In the genomic region with DNA sequence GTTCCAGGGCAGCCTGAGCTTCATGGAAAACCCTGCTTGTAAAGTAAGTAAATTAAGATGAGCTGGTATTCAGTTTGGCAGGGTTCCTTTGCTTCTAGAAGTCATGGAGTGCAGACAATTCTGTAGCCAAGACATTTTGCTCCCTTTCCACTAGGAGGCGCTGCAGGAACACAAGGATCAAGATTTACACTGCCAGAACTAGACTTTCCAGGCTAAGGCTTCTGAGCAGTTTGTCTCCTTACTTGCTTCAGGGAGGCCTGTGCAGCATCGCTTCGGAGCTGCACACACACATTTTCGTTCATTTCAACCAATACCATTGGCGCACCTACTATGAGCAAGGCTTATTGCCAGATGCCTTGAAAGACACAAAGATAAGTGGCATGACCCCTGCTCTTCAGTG, we compare ENCODE assay signal across 9 mouse cellular contexts.
DNase-seq lines count a peak whose midpoint lies in the region; ATAC-seq and TF ChIP-seq lines count a peak whose summit lies in the region.
"Had no signal": no experiment of that assay in that cellular context is flagged by ENCODE, and none has a peak within 500 bp of the region (broad histone marks: within the 10 kb centered on the region; RNA-seq: fewer than 3 reads in every experiment).

No protein-coding gene starts in this region.

- H3K27ac ChIP-seq in kidney, adult 2 months (ENCODE audit: insufficient read depth, low read depth, low read length): no peak overlapping the region
- no peak overlapping the region for H3K27ac ChIP-seq in kidney, embryonic 16.5 days (ENCODE audit: low read length)
- H3K27ac ChIP-seq in hindbrain, postnatal 0 days: no peak overlapping the region
- H3K27ac ChIP-seq: embryonic facial prominence, embryonic 12.5 days had no signal

- 35% methylated on average over 5 of the region's 5 CpGs for WGBS in kidney, adult 2 months
- WGBS in kidney, embryonic 16.5 days: 43% methylated on average over 5 of the region's 5 CpGs
- 42% methylated on average over 5 of the region's 5 CpGs for WGBS in hindbrain, postnatal 0 days

- peak; percentile 12 for DNase-seq in kidney, adult 2 months
- peak; percentile 14 for DNase-seq in adrenal gland, adult 8-10 months
- peak; percentile 75 for DNase-seq in embryo, embryonic 11 days
- DNase-seq in hindbrain, postnatal 0 days (ENCODE audit: low spot score): peak; percentile 82
- peak; percentile 40 for DNase-seq in left cerebral cortex, postnatal 4 days
- DNase-seq in ovary, postnatal 36 days (ENCODE audit: low spot score): peak; percentile 13

- H3K27me3 ChIP-seq in kidney, adult 2 months (replicated peaks; ENCODE audit: control insufficient read depth, insufficient read depth, low read length): no peaks in the 10 kb centered on the region
- H3K27me3 ChIP-seq in kidney, embryonic 16.5 days (ENCODE audit: insufficient read depth, low read length): no peaks in the 10 kb centered on the region
- no peaks in the 10 kb centered on the region for H3K27me3 ChIP-seq in hindbrain, postnatal 0 days (ENCODE audit: insufficient read depth, low read length)
- H3K27me3 ChIP-seq: embryonic facial prominence, embryonic 12.5 days had no signal

- ATAC-seq in kidney, embryonic 16.5 days (ENCODE audit: low FRiP score, low TSS enrichment): no peak
- no peak for ATAC-seq in hindbrain, postnatal 0 days
- ATAC-seq in activated CD4-positive, CD25-positive, alpha-beta regulatory T cell, adult 4 months: no peak

- H3K4me1 ChIP-seq in kidney, adult 2 months (ENCODE audit: control insufficient read depth, insufficient read depth, low read length): no peaks in the 10 kb centered on the region
- no peaks in the 10 kb centered on the region for H3K4me1 ChIP-seq in kidney, embryonic 16.5 days (ENCODE audit: insufficient read depth, low read length)
- H3K4me1 ChIP-seq in hindbrain, postnatal 0 days (ENCODE audit: insufficient read depth, low read length): no peaks in the 10 kb centered on the region
- H3K4me1 ChIP-seq: embryonic facial prominence, embryonic 12.5 days had no signal

- H3K36me3 ChIP-seq in kidney, adult 2 months (ENCODE audit: control insufficient read depth, insufficient read depth, low read length): no peaks in the 10 kb centered on the region
- H3K36me3 ChIP-seq in kidney, embryonic 16.5 days (ENCODE audit: insufficient read depth, low read length): no peaks in the 10 kb centered on the region
- no peaks in the 10 kb centered on the region for H3K36me3 ChIP-seq in hindbrain, postnatal 0 days (ENCODE audit: insufficient read depth, low read length)
- H3K36me3 ChIP-seq: embryonic facial prominence, embryonic 12.5 days had no signal

- TF ChIP-seq POLR2A in kidney, adult 2 months (IDR thresholded peaks at IDR 0.05; ENCODE audit: low read depth, low read length): no peak

- peak; percentile 46 for TF ChIP-seq CTCF in kidney, adult 2 months (conservative IDR thresholded peaks at IDR 0.05; ENCODE audit: insufficient read depth, insufficient read length, low read depth, low read length)
- peak; percentile 83 for TF ChIP-seq CTCF in hindbrain, postnatal 0 days (IDR thresholded peaks at IDR 0.05; ENCODE audit: low read depth)

- intact Hi-C loops in left cerebral cortex, postnatal 4 days (cut with DNase I): no loop called here

- H3K9me3 ChIP-seq in kidney, embryonic 16.5 days (ENCODE audit: low read length): no peaks in the 10 kb centered on the region
- no peaks in the 10 kb centered on the region for H3K9me3 ChIP-seq in hindbrain, postnatal 0 days (ENCODE audit: low read length)
- H3K9me3 ChIP-seq: embryonic facial prominence, embryonic 12.5 days had no signal

- no peak overlapping the region for H3K4me3 ChIP-seq in kidney, adult 2 months (ENCODE audit: insufficient read depth, low read depth, low read length)
- no peak overlapping the region for H3K4me3 ChIP-seq in kidney, embryonic 16.5 days (ENCODE audit: low read length)
- H3K4me3 ChIP-seq in hindbrain, postnatal 0 days (ENCODE audit: low read length): no peak overlapping the region
- H3K4me3 ChIP-seq: embryonic facial prominence, embryonic 12.5 days had no signal

- H3K9ac ChIP-seq in kidney, embryonic 16.5 days (replicated peaks; ENCODE audit: low read length): no peak overlapping the region
- no peak overlapping the region for H3K9ac ChIP-seq in hindbrain, postnatal 0 days (replicated peaks; ENCODE audit: low read length)
- H3K9ac ChIP-seq: embryonic facial prominence, embryonic 12.5 days had no signal

- no peak overlapping the region for H3K4me2 ChIP-seq in kidney, embryonic 16.5 days (replicated peaks; ENCODE audit: low read depth, low read length)
- no peak overlapping the region for H3K4me2 ChIP-seq in hindbrain, postnatal 0 days (ENCODE audit: low read depth, low read length)
- H3K4me2 ChIP-seq: embryonic facial prominence, embryonic 12.5 days had no signal

Comparison
In these comparisons a context has a peak if more than half of its experiments do, and no peak if none do; other contexts are left out.
1. DNase-seq: peak in every context shown above with its lines; median percentile 82 in hindbrain, postnatal 0 days; 75 in embryo, embryonic 11 days; 40 in left cerebral cortex, postnatal 4 days; 14 in adrenal gland, adult 8-10 months; 13 in ovary, postnatal 36 days; 12 in kidney, adult 2 months.